Mouse (Mus musculus): Measurements from ENCODE around the gene Ccnb1. TPM values are rescaled to one million over a fixed set of nuclear protein-coding genes. Genes with fewer than 3 reads are reported as not detected.
A peak's percentile ranks its signal among the peaks of the same experiment; 100 is the strongest.
"Not testable (repeated sequence)": the region's sequence is repeated elsewhere in the genome, so short reads cannot be mapped to it uniquely, and the experiment has no call there.

The Ccnb1 gene
- polyA plus RNA-seq, 1 experiment from 2014 or later, result 215 TPM

DNA sequence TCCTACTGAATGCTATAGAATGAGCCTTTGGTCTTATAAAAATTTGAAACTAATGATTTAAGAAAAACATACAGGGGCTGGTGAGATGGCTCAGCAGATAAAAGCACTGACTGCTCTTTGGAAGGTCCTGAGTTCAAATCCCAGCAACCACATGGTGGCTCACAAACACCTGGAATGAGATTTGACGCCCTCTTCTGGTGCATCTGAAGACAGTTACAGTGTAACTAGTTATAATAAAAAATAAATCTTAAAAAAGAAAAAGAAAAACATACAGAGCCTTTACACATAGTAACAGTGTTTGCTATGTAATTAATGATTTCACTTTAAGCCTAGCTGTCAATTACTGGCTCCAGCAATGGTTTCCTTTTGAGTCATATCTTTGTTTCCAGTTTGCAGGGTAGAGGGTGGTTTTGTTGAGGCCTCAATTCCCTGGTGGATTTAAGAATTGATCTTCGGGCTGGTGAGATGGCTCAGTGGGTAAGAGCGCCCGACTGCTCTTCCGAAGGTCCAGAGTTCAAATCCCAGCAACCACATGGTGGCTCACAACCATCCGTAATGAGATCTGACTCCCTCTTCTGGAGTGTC is 54.8 kb downstream of the Ccnb1 start:
- not testable (repeated sequence) for H3K4me1 ChIP-seq (ENCODE audit: control insufficient read depth, insufficient read depth, low read length); H3K27ac ChIP-seq (ENCODE audit: low read depth, low read length); DNase-seq (ENCODE audit: low spot score); H3K27me3 ChIP-seq (replicated peaks; ENCODE audit: control insufficient read depth, insufficient read depth, low read length); H3K9ac ChIP-seq (ENCODE audit: low read length); H3K9me3 ChIP-seq (replicated peaks; ENCODE audit: control insufficient read depth, low read length); ATAC-seq
- Histone ChIP-seq H3K36me3 (ENCODE audit: control insufficient read depth, insufficient read depth, low read length) (peaks cover 13% of the 10 kb centered on the region; the same call in 1 of the 2 replicates), H3K4me2 (ENCODE audit: low read length) (peak overlapping the region; percentile 58), H3K4me3 (ENCODE audit: low read depth, low read length) (peak overlapping the region; percentile 85; the same call in 1 of the 2 replicates)
- WGBS, result 88% methylated on average over 5 of the region's 6 CpGs

DNA sequence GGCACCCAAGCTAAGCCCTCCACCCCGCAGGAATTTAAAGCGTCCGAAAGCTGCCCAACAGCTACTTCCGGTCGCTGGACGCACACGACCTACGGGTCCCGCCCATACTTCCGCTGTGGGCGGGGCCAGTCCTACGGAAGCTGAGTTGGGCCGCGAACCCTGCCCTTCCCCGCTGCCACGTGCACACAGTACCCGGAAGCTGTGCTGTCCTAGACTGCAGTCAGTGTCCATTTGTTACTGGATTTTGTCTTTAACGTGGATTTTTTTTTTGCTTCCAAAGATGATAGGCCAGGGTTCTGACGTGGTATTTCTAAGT is 55.6 kb downstream of the Ccnb1 start, which contains the start of gene Cdk7:
Gene Cdk7, minus strand, starts transcription at position 79 of the 316 bp plus-strand sequence.
- ATAC-seq, result peak; percentile 100
- H3K4me2 ChIP-seq (ENCODE audit: low read length), result peak within 1 kb of the TSS; percentile 58
- DNase-seq (ENCODE audit: low spot score), result peak; percentile 97
- H3K4me1 ChIP-seq (ENCODE audit: control insufficient read depth, insufficient read depth, low read length), result peaks cover 8% of the 10 kb centered on the region; the same call in 1 of the 2 replicates
- under 1% methylated on average over 19 of the region's 19 CpGs for WGBS
- H3K9me3 ChIP-seq (replicated peaks; ENCODE audit: control insufficient read depth, low read length), result no peaks in the 10 kb centered on the region
- H3K36me3 ChIP-seq (ENCODE audit: control insufficient read depth, insufficient read depth, low read length), result peaks cover 11% of the 10 kb centered on the region; the same call in 1 of the 2 replicates
- no peaks in the 10 kb centered on the region for H3K27me3 ChIP-seq (replicated peaks; ENCODE audit: control insufficient read depth, insufficient read depth, low read length)
- H3K27ac ChIP-seq (ENCODE audit: low read depth, low read length), result peak within 1 kb of the TSS; percentile 85
- peak within 1 kb of the TSS; percentile 92 for H3K9ac ChIP-seq (ENCODE audit: low read length)
- peak within 1 kb of the TSS; percentile 85 for H3K4me3 ChIP-seq (ENCODE audit: low read depth, low read length)

DNA sequence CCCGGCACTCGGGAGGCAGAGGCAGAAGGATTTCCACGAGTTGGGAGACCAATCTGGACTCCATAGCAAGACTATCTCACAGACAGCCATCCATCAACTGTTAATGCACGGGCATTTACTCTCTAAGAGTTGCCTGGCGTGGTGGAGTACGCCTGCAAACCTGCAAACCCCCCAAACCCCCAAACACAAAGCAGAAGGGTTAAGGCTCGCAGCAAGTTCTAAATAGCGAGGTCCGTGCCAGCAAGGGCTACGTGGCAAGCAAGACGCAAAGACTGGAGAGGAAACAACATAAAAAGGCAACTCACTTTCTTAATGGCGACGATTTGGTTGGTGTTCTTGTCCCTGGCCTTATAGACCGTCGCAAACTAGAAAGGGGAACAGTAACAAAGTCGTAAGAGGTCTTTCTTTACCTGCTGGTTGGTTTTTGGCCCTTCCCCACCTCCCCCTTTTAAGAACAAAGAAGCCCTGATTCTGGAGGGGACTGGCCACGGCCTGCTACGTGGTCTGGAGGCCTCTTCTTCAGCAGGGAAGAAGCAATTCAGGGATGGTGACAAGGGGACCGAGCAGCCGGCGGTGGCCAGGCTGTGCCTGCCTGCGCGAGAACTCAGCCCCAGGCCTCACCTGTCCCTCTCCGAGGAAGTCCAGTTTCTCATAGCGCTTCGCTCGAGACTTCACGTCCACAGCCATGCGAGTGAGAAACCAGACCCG is 56.1 kb downstream of the Ccnb1 start:
- ATAC-seq (peak; percentile 86), DNase-seq (ENCODE audit: low spot score) (peak; percentile 16)
- peaks cover 8% of the 10 kb centered on the region; the same call in 1 of the 2 replicates for H3K4me1 ChIP-seq (ENCODE audit: control insufficient read depth, insufficient read depth, low read length)
- H3K27me3 ChIP-seq (replicated peaks; ENCODE audit: control insufficient read depth, insufficient read depth, low read length), result no peaks in the 10 kb centered on the region
- no peaks in the 10 kb centered on the region for H3K9me3 ChIP-seq (replicated peaks; ENCODE audit: control insufficient read depth, low read length)
- 2% methylated on average over 30 of the region's 30 CpGs for WGBS
- H3K27ac ChIP-seq (ENCODE audit: low read depth, low read length), result peak overlapping the region; percentile 85
- H3K9ac ChIP-seq (ENCODE audit: low read length), result peak overlapping the region; percentile 92
- H3K36me3 ChIP-seq (ENCODE audit: control insufficient read depth, insufficient read depth, low read length), result peaks cover 8% of the 10 kb centered on the region; the same call in 1 of the 2 replicates
- H3K4me2 ChIP-seq (ENCODE audit: low read length), result peak overlapping the region; percentile 58
- peak overlapping the region; percentile 85 for H3K4me3 ChIP-seq (ENCODE audit: low read depth, low read length)

Other genes with a start within 250 kb of the Ccnb1 start
- gene Ocln, start 233.9 kb downstream of the Ccnb1 start, polyA plus RNA-seq (2014; fragmentation: Nextera tagmentation; extraction: Ambion mirVana), result 5.6 and 10.5 TPM in 2 replicates
- 1.2 and 1.8 TPM in 2 replicates for gene Marveld2, start 169.6 kb downstream of the Ccnb1 start, polyA plus RNA-seq (2014; fragmentation: Nextera tagmentation; extraction: Ambion mirVana)
- 380 and 419 TPM in 2 replicates for gene Ak6, start 135.6 kb downstream of the Ccnb1 start, polyA plus RNA-seq (2014; fragmentation: Nextera tagmentation; extraction: Ambion mirVana)
- gene Rad17, start 135.5 kb downstream of the Ccnb1 start, polyA plus RNA-seq (2014; fragmentation: Nextera tagmentation; extraction: Ambion mirVana), result 24.0 and 25.4 TPM in 2 replicates
- 23.4 and 29.8 TPM in 2 replicates for gene Taf9, start 135.0 kb downstream of the Ccnb1 start, polyA plus RNA-seq (2014; fragmentation: Nextera tagmentation; extraction: Ambion mirVana)
- 1.2 and 1.4 TPM in 2 replicates for gene Ccdc125, start 116.9 kb downstream of the Ccnb1 start, polyA plus RNA-seq (2014; fragmentation: Nextera tagmentation; extraction: Ambion mirVana)
- 53.5 and 54.6 TPM in 2 replicates for gene Cdk7, start 55.6 kb downstream of the Ccnb1 start, polyA plus RNA-seq (2014; fragmentation: Nextera tagmentation; extraction: Ambion mirVana)
- 112 and 125 TPM in 2 replicates for gene Mrps36, start 41.9 kb downstream of the Ccnb1 start, polyA plus RNA-seq (2014; fragmentation: Nextera tagmentation; extraction: Ambion mirVana)
- 16.5 and 20.4 TPM in 2 replicates for gene Cenph, start 10.7 kb downstream of the Ccnb1 start, polyA plus RNA-seq (2014; fragmentation: Nextera tagmentation; extraction: Ambion mirVana)
- gene Slc30a5, start 46.9 kb upstream of the Ccnb1 start, polyA plus RNA-seq (2014; fragmentation: Nextera tagmentation; extraction: Ambion mirVana), result 35.8 and 39.4 TPM in 2 replicates